Comparison of ENCODE assay signal across 8 mouse cellular contexts in genomic region chr7:89337711-89338349, GRCm38 (mm10).
DNase-seq lines count a peak whose midpoint lies in the region; ATAC-seq lines count a peak whose summit lies in the region.

No protein-coding gene starts in this region.

- H3K36me3 ChIP-seq in kidney, embryonic 16.5 days (ENCODE audit: insufficient read depth, low read length) = no peaks in the 10 kb centered on the region
- H3K36me3 ChIP-seq in hindbrain, embryonic 14.5 days (replicated peaks; ENCODE audit: control insufficient read depth, insufficient read depth) = no peaks in the 10 kb centered on the region
- H3K36me3 ChIP-seq in midbrain, embryonic 16.5 days (ENCODE audit: control insufficient read depth, insufficient read depth, low read length) = no peaks in the 10 kb centered on the region

- peak; percentile 33; the same call in 1 of the 2 replicates for ATAC-seq in kidney, embryonic 16.5 days (ENCODE audit: low FRiP score, low TSS enrichment)
- peak; percentile 49; the same call in 1 of the 2 replicates for ATAC-seq in hindbrain, embryonic 14.5 days (ENCODE audit: low FRiP score)
- peak; percentile 33 for ATAC-seq in midbrain, embryonic 16.5 days

- 38% methylated on average over 10 of the region's 10 CpGs for WGBS in kidney, embryonic 16.5 days
- WGBS in hindbrain, embryonic 14.5 days = 41% methylated on average over 10 of the region's 10 CpGs
- 36% methylated on average over 10 of the region's 10 CpGs for WGBS in midbrain, embryonic 16.5 days

- no peak for DNase-seq in kidney, adult 11 months
- peak; percentile 39 for DNase-seq in brain, adult 2 months (ENCODE audit: low read depth, low spot score)
- DNase-seq in hindbrain, embryonic 14.5 days (ENCODE audit: low spot score) = no peak
- DNase-seq in urinary bladder, postnatal 4 days (ENCODE audit: low spot score in 2 of 2) = no peak
- no peak for DNase-seq in yolk sac, embryonic 10.5 days (ENCODE audit: low spot score)
- DNase-seq in cerebellum, postnatal 25 days = no peak

- no peaks in the 10 kb centered on the region for H3K27me3 ChIP-seq in kidney, embryonic 16.5 days (ENCODE audit: insufficient read depth, low read length)
- H3K27me3 ChIP-seq in hindbrain, embryonic 14.5 days (ENCODE audit: control insufficient read depth, insufficient read depth, low read length) = no peaks in the 10 kb centered on the region
- H3K27me3 ChIP-seq in midbrain, embryonic 16.5 days (ENCODE audit: control insufficient read depth, insufficient read depth, low read depth, low read length) = no peaks in the 10 kb centered on the region

- H3K27ac ChIP-seq in kidney, embryonic 16.5 days (ENCODE audit: low read length) = peak overlapping the region; percentile 80
- H3K27ac ChIP-seq in hindbrain, embryonic 14.5 days = 0 out of 2 replicates have a peak overlapping the region, but pooled peaks have one; percentile 80
- peak overlapping the region; percentile 86 for H3K27ac ChIP-seq in midbrain, embryonic 16.5 days (ENCODE audit: low read length)

- H3K4me2 ChIP-seq in kidney, embryonic 16.5 days (replicated peaks; ENCODE audit: low read depth, low read length) = peak overlapping the region; percentile 92
- peak overlapping the region; percentile 74 for H3K4me2 ChIP-seq in hindbrain, embryonic 14.5 days (replicated peaks)
- H3K4me2 ChIP-seq in midbrain, embryonic 16.5 days (ENCODE audit: low read length) = peak overlapping the region; percentile 82

- no peaks in the 10 kb centered on the region for H3K9me3 ChIP-seq in kidney, embryonic 16.5 days (ENCODE audit: low read length)
- H3K9me3 ChIP-seq in hindbrain, embryonic 14.5 days (ENCODE audit: control insufficient read depth, low read length) = no peaks in the 10 kb centered on the region
- no peaks in the 10 kb centered on the region for H3K9me3 ChIP-seq in midbrain, embryonic 16.5 days (replicated peaks; ENCODE audit: control insufficient read depth, low read length, poor library complexity, severe bottlenecking)

- H3K9ac ChIP-seq in kidney, embryonic 16.5 days (replicated peaks; ENCODE audit: low read length) = peak overlapping the region; percentile 94
- H3K9ac ChIP-seq in hindbrain, embryonic 14.5 days = peak overlapping the region; percentile 89
- H3K9ac ChIP-seq in midbrain, embryonic 16.5 days (ENCODE audit: low read depth, low read length) = peak overlapping the region; percentile 99

- H3K4me3 ChIP-seq in kidney, embryonic 16.5 days (ENCODE audit: low read length) = peak overlapping the region; percentile 98
- peak overlapping the region; percentile 76 for H3K4me3 ChIP-seq in hindbrain, embryonic 14.5 days (replicated peaks; ENCODE audit: low read length)
- peak overlapping the region; percentile 98 for H3K4me3 ChIP-seq in midbrain, embryonic 16.5 days (ENCODE audit: low read depth, low read length)

- H3K4me1 ChIP-seq in kidney, embryonic 16.5 days (ENCODE audit: insufficient read depth, low read length) = peaks cover 16% of the 10 kb centered on the region
- H3K4me1 ChIP-seq in hindbrain, embryonic 14.5 days (replicated peaks; ENCODE audit: control insufficient read depth, insufficient read depth, low read length) = peaks cover 35% of the 10 kb centered on the region
- peaks cover 28% of the 10 kb centered on the region for H3K4me1 ChIP-seq in midbrain, embryonic 16.5 days (ENCODE audit: control insufficient read depth, insufficient read depth, low read length)
